Mouse (Mus musculus): ENCODE data around the gene Immp2l. TPM values are rescaled to one million over a fixed set of nuclear protein-coding genes. Genes with fewer than 3 reads are reported as not detected.
"Not testable (repeated sequence)": the region's sequence is repeated elsewhere in the genome, so short reads cannot be mapped to it uniquely, and the experiment has no call there.

Gene Immp2l
- polyA plus RNA-seq, 1 experiment = 129 TPM

DNA sequence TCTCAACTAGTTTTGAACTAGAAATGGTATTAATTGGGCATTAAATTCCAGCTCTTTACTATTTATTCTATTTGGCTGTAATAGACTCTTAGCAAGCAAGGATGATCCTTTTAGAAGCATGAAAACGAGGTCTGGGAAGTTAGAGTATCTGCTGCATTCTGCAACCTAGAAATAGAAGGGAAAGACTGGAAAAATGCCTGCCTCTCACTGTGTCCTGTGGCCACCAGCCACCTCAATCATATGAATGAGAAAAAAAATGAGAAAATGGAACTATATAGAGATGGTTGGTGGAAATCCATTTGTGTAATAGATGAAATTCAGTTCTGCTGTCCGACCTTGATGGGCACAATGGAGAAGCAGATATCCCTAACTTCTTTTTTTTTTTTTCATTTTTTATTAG lies 810.8 kb downstream of the Immp2l start:
- H3K4me1 ChIP-seq (ENCODE audit: control insufficient read depth, insufficient read depth, insufficient read length, low read length) = no peaks in the 10 kb centered on the region
- H3K27ac ChIP-seq (replicated peaks; ENCODE audit: low read depth, low read length) = no peak overlapping the region
- no peak overlapping the region for H3K4me3 ChIP-seq (ENCODE audit: insufficient read depth, low read depth, low read length)

DNA sequence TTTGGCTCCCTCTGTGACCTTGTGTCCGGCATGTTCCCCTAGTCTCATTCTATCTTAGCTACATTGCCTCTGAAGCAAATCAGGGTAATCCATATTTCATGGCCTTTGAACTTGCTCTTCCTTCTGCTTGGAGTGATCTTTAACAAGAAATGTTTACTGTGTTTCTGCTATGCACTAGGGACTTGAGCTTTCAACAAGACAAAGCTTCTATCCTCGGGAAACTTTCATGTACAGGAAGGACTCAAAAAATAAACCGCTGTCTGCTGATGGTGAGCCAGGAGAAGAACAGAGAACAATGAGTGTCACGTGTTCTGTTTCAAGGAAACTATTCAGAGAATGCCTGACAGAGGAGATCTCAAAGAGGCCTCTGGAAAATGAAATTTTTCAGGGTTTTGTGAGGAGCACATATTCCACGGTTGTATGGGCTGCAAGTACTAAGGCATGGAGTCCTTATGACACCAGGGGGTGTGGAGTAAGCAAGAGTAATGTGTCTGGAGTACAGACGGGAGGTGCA lies 814.5 kb downstream of the Immp2l start:
- Histone ChIP-seq H3K27ac (replicated peaks; ENCODE audit: low read depth, low read length) (no peak overlapping the region), H3K4me3 (ENCODE audit: insufficient read depth, low read depth, low read length) (no peak overlapping the region), H3K4me1 (ENCODE audit: control insufficient read depth, insufficient read depth, insufficient read length, low read length) (no peaks in the 10 kb centered on the region)

DNA sequence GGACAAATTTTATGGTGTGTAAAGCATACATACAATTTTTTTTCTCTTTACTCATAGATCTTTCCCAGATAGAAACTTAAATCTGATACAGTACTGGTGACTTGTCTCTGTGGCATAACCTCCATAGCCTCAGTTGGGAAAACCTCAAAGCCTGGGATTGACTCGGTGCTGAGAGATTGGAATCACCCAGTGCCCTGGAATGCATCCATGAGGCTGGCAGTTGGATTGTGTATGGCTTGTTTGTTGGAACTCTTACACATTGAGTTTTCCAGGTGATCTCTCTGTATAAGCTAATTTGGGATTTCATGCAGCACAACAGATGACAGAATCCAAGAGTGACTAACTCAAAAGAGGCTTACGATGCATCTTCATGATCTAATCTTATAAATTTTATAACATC lies 815.4 kb downstream of the Immp2l start:
- H3K4me1 ChIP-seq (ENCODE audit: control insufficient read depth, insufficient read depth, insufficient read length, low read length) = no peaks in the 10 kb centered on the region
- H3K4me3 ChIP-seq (ENCODE audit: insufficient read depth, low read depth, low read length) = no peak overlapping the region
- H3K27ac ChIP-seq (replicated peaks; ENCODE audit: low read depth, low read length) = no peak overlapping the region

DNA sequence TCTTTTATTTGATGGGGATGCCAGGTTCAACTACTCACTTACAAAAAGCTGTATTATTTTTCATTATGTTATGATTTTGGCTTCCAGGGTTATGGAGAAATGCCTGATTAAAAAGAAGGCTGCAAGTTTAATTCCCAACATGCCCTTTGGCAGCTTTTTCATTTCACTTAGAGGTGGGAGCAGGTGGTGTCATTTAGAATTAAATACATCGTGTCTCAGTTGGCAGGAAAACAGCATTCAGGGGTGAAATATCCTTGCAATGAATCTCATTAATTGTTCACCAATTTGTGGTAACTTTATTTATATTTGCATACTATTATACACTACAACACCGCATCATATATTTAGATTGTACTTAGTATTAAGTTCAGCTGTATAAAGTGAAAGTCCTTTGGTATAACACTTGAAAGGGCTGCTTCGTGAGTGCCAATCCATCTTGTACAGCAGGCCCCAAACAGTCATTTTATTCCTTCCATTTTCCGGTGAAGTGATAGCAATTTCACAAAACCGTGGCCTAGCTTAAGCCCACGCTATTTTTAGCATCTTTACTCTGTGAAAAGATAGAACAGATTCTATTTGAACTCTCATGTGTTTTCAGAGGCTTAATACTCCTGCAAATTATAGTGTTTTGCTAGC lies 818.9 kb downstream of the Immp2l start:
- Histone ChIP-seq H3K4me3 (ENCODE audit: insufficient read depth, low read depth, low read length) (no peak overlapping the region), H3K27ac (replicated peaks; ENCODE audit: low read depth, low read length) (no peak overlapping the region)

DNA sequence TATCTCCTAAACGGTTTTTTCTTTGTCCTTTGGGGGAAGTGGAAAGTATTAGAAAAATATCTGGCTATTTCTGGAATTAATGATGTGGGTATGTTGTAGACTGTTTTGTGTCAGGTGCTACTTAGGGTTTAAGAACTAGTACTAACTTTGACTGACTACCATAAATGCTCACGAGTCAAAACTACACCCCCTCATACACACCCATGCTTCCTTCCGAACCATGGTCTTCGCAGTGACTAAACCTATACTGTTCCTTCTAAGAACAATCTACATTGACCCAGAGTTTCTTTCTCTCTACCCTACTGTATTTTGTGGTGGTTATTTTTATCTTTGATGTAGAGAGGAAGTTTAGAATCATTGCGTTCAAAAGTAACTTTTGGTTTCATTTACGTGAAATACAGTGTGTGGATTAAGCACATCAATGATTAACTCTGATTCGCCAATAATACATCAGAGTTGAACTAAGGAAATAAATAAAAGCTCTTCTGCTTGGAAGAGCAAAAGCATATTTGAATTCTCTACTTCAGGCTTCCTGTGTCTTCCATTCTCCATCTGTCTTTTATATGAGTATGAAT lies 828.1 kb downstream of the Immp2l start:
- no peaks in the 10 kb centered on the region for H3K4me1 ChIP-seq (ENCODE audit: control insufficient read depth, insufficient read depth, insufficient read length, low read length)
- no peak overlapping the region for H3K27ac ChIP-seq (replicated peaks; ENCODE audit: low read depth, low read length)
- H3K4me3 ChIP-seq (ENCODE audit: insufficient read depth, low read depth, low read length) = no peak overlapping the region

More for the DNA sequence above, 818.9 kb downstream of the Immp2l start:
- H3K4me1 ChIP-seq (ENCODE audit: control insufficient read depth, insufficient read depth, insufficient read length, low read length) = no peaks in the 10 kb centered on the region

DNA sequence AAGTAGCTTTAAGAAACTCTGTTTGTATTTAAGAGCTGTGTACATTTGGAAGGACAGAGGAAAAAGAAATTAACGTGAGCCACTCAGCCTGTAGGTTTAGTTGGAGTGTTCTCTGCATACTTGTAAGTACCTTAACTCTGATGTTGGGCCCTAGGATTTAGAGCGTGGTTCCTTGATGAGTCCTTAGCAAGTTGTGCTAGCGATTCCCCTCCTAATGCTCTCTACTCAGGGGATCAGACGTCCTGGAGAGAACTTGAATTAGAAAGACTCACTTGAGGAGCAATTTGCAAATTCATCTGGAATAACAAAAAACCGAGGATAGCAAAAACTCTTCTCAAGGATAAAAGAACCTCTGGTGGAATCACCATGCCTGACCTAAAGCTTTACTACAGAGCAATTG lies 835.8 kb downstream of the Immp2l start:
- H3K4me1 ChIP-seq (ENCODE audit: control insufficient read depth, insufficient read depth, insufficient read length, low read length); H3K27ac ChIP-seq (replicated peaks; ENCODE audit: low read depth, low read length); H3K4me3 ChIP-seq (ENCODE audit: insufficient read depth, low read depth, low read length): not testable (repeated sequence)

DNA sequence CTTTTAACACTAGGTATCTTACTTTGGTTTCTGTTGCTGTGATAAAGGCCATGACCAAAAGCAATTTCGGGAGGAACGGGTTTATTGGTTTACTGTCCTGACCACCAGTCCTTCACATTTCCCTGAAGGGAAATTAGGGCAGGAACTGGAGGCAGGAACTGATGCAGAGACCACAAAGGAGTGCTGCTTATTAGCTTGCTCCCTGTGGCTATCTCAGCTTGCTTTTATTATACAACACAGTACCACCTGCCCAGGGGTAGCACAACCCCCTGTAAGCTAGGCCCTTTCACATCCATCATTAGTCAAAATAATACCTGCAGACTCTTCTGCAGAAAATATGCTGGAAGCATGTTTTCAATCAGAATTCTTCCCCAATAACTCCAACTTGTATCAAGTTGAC lies 844.4 kb downstream of the Immp2l start:
- no peaks in the 10 kb centered on the region for H3K4me1 ChIP-seq (ENCODE audit: control insufficient read depth, insufficient read depth, insufficient read length, low read length)
- H3K4me3 ChIP-seq (ENCODE audit: insufficient read depth, low read depth, low read length) = no peak overlapping the region
- no peak overlapping the region for H3K27ac ChIP-seq (replicated peaks; ENCODE audit: low read depth, low read length)

DNA sequence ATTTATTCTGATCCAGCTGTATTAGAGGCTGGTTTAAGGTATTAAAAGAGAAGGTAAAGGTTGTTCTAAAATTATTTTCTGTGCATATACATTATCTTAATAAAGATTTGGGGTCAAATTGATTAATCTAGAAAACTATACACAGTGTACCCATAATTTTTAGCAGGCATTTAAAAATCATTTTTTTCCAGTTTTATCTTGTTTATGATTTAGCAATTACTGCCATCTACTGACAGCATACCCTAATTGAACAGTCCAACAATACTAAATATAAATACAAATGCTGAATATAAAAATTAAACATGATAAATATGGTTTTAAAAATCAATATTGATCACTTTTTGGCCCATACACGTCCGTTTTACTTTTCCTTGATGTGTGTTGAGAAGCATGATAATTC lies 850.1 kb downstream of the Immp2l start:
- Histone ChIP-seq H3K27ac (replicated peaks; ENCODE audit: low read depth, low read length) (no peak overlapping the region), H3K4me1 (ENCODE audit: control insufficient read depth, insufficient read depth, insufficient read length, low read length) (no peaks in the 10 kb centered on the region), H3K4me3 (ENCODE audit: insufficient read depth, low read depth, low read length) (no peak overlapping the region)

DNA sequence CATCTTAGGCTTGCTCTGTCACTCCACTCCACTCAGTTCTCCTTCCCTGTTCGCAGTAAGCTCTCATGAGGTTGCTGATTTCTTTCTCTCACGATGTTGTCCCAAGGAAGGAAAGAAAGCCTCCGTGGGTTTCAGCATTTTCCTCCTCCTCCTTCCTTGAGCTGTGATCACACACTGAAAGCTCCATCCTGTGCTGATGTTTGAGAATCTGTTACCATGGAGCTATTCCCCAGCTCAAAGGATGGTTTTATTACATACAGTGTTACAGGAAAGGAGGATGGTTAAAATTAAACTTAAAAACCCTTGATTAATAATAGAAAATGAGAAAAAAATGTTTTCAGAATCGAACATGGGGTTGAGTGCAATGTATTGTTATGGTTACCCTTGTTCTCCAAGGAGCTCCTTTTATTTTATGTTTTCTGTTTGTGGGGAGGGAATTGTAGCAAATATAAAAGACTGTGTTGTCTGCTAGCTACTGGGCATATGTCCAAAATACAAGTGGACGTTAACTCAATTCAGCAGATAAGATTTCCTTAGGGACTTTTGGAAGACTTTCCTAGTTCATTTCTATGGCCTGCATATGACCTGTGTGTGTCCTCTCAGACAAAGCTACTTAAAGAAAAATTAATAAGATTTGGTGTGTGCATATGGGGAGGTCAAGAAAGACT lies 853.5 kb downstream of the Immp2l start:
- Histone ChIP-seq H3K4me1 (ENCODE audit: control insufficient read depth, insufficient read depth, insufficient read length, low read length) (no peaks in the 10 kb centered on the region), H3K27ac (replicated peaks; ENCODE audit: low read depth, low read length) (no peak overlapping the region), H3K4me3 (ENCODE audit: insufficient read depth, low read depth, low read length) (no peak overlapping the region)

DNA sequence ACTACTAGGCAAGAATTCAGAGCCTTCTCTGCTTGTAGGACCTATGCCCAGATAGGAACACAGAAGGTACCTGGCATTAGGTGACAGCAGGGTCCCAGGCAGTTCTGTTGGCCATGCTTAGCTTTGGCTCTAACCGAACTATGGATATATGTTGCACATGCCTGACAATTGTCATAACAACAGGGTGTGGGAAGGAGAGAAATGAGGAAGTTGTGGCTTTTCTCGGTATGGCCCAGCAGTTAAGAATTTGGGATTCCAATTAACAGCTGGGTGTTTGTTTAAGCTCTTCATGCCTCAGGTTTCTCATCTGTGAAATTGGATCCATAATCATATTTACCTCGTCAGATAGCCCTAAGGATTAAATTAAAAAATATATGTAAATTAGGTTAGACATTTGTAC lies 854.6 kb downstream of the Immp2l start:
- Histone ChIP-seq H3K27ac (replicated peaks; ENCODE audit: low read depth, low read length) (no peak overlapping the region), H3K4me3 (ENCODE audit: insufficient read depth, low read depth, low read length) (no peak overlapping the region)

DNA sequence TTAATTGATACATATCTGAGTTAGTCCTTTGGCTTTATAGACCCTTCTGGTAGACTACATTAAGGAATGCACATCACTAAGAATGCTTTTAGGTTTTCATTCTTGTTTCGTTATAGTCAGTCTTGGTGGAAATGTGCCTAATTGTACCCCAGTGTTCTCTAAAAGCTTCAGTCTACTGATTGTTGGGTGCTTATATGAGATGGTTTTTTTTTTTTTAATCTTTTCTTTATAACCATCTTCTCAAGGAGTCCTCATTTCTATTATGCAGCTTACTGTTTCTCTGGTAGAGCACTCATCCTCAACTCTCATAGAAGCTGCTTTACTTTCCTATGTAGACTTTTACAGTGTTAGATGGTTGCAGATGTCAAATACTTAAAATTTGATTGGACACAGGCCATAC lies 855.1 kb downstream of the Immp2l start:
- Histone ChIP-seq H3K4me1 (ENCODE audit: control insufficient read depth, insufficient read depth, insufficient read length, low read length) (no peaks in the 10 kb centered on the region), H3K27ac (replicated peaks; ENCODE audit: low read depth, low read length) (no peak overlapping the region), H3K4me3 (ENCODE audit: insufficient read depth, low read depth, low read length) (no peak overlapping the region)

More for the DNA sequence above, 854.6 kb downstream of the Immp2l start:
- H3K4me1 ChIP-seq (ENCODE audit: control insufficient read depth, insufficient read depth, insufficient read length, low read length) = no peaks in the 10 kb centered on the region

DNA sequence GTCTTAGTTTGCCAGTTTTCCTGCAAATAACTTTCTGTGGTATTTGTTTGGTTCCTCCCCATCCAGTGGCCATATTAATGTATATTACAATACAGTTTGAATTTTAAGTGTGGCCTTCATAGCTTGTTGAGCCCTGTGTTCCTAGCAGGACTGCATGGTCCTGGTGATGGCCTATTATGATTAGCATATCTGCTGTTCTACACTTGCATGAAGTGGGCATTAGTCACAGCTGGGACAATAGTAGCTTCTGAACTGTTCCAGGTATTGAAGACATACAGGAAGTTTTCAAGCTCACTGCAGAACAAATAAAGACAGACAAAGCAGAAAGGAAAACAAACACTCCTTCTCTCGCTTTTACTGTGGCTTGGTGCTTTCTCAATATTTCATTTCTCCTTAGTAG lies 855.5 kb downstream of the Immp2l start:
- Histone ChIP-seq H3K4me1 (ENCODE audit: control insufficient read depth, insufficient read depth, insufficient read length, low read length) (no peaks in the 10 kb centered on the region), H3K27ac (replicated peaks; ENCODE audit: low read depth, low read length) (no peak overlapping the region), H3K4me3 (ENCODE audit: insufficient read depth, low read depth, low read length) (no peak overlapping the region)

DNA sequence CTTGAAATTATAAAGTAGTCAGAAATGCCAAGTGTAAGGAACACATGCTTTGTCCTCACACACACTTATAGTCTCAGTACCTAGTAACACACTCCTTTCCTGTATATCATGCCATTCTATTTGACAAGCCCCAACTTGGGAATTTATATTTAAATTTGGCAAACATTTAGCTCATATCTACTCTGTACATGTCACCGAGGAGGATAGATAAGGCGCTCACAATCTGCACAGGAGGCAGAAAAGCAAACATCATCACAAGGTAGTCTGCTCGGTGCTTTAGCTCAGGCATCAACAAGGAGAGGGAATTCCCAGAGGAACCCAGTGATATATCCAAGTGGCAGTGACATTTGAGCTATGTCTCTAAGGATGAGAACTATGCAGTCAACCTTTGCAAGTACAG lies 856.9 kb downstream of the Immp2l start:
- H3K27ac ChIP-seq (replicated peaks; ENCODE audit: low read depth, low read length) = no peak overlapping the region
- no peaks in the 10 kb centered on the region for H3K4me1 ChIP-seq (ENCODE audit: control insufficient read depth, insufficient read depth, insufficient read length, low read length)
- H3K4me3 ChIP-seq (ENCODE audit: insufficient read depth, low read depth, low read length) = no peak overlapping the region

DNA sequence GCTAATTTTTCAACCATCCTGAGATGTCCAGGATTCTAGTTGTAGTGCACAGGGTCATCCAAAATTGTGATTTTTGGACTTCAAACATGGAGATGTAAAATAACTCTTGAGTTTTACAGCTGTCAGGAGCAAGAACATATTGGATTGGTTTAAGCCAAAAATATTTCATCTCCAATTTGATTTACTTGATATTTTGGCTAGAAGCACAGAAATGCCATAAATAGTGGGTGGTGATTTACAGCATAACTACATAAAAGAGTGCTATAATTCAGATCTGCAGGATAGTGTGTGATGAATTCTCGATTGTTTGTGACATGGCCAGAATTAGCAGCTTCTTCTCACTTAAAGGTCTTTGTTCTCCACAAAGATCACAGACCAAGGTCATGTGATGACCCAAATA lies 884.1 kb downstream of the Immp2l start:
- Histone ChIP-seq H3K4me1 (ENCODE audit: control insufficient read depth, insufficient read depth, insufficient read length, low read length) (no peaks in the 10 kb centered on the region; the same call in 1 of the 2 replicates), H3K27ac (replicated peaks; ENCODE audit: low read depth, low read length) (no peak overlapping the region), H3K4me3 (ENCODE audit: insufficient read depth, low read depth, low read length) (no peak overlapping the region)

DNA sequence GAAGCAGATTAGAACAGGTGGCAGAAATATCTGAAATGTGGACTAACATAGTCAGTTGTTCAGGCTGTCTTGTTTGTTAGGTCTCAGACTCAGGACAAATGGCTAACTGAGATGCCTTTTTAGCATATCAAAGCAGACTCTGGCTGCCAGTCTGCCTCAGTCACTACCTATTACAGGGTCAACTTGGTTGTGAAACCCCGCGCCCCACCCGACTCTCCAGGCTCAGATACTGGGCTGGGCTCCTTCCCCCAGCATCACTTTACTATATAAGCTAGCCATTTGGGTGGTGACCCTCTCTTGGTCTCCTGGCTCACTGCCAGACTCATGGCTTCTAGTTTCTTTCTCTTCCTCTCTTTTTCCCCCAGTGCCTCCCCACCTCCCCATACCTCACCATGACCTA lies 887.7 kb downstream of the Immp2l start:
- no peak overlapping the region for H3K27ac ChIP-seq (replicated peaks; ENCODE audit: low read depth, low read length)
- H3K4me1 ChIP-seq (ENCODE audit: control insufficient read depth, insufficient read depth, insufficient read length, low read length) = no peaks in the 10 kb centered on the region; the same call in 1 of the 2 replicates
- no peak overlapping the region for H3K4me3 ChIP-seq (ENCODE audit: insufficient read depth, low read depth, low read length)

DNA sequence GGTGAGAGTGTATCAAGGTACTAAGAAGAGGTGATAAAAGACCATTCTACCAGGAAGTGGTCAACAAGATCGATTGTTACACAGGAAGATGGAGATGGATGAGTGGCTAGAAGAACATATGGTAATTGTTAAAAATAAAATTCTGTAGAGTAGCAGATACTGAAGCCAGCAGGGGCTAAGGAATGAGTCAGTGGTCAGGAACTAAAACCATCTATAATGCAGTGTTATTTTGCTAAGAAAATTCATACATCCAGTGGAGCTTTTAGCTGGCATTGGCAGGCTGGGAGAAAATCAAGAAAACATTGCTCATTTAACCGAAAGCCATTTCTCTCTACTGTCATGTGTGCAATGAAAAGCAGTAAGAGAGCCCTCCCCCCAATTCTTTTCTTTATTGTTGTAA lies 913.9 kb downstream of the Immp2l start:
- Histone ChIP-seq H3K4me1 (ENCODE audit: control insufficient read depth, insufficient read depth, insufficient read length, low read length) (no peaks in the 10 kb centered on the region), H3K27ac (replicated peaks; ENCODE audit: low read depth, low read length) (no peak overlapping the region), H3K4me3 (ENCODE audit: insufficient read depth, low read depth, low read length) (no peak overlapping the region)

Measured in brown adipose tissue, adult 24 weeks (tissue).